Mouse (Mus musculus) frontal cortex, postnatal 14 days (tissue): ENCODE results near the gene Flrt3.

Experiments
- DNase-seq, 2 experiments: peaks; one replicate each; pipeline ENCODE4 v3.0.0; 2022; ENCODE audit warnings: low spot score in 2 of 2

Flrt3 gene

GRCm38 (mm10) chr2:140653481-140653880, 17.8 kb downstream of the Flrt3 start:
- DNase-seq: no peak

GRCm38 (mm10) chr2:140621730-140622337, 49.4 kb downstream of the Flrt3 start:
- DNase-seq: no peak

- no peak for DNase-seq
Observed at GRCm38 (mm10) chr2:140615451-140615850, 55.8 kb downstream of the Flrt3 start.
